Mouse (Mus musculus) testis, adult 2 months (tissue): ENCODE data around the gene E030018B13Rik. TPM values are rescaled to one million over a fixed set of nuclear protein-coding genes. Genes with fewer than 3 reads are reported as not detected.

Source experiments
- H3K27ac ChIP-seq: fragments of 200-500 bp; 2 replicates; pipeline ENCODE4 v1.5.1; 2012; ENCODE audit warnings: low read depth, low read length; ENCODE audit not compliant: control insufficient read depth, insufficient read depth
- H3K27me3 ChIP-seq: fragments of 200-500 bp; 2 replicates; pipeline ENCODE4 v1.6.1; 2012; ENCODE audit warnings: mild to moderate bottlenecking, low read length, moderate library complexity; ENCODE audit not compliant: control insufficient read depth, insufficient read depth
- H3K36me3 ChIP-seq: fragments of 200-500 bp; 2 replicates; pipeline ENCODE4 v1.6.1; 2012; ENCODE audit warnings: mild to moderate bottlenecking, low read length; ENCODE audit not compliant: control insufficient read depth, insufficient read depth
- H3K4me1 ChIP-seq: fragments of 200-500 bp; 2 replicates; pipeline ENCODE4 v1.6.1; 2012; ENCODE audit warnings: low read length; ENCODE audit not compliant: control insufficient read depth, insufficient read depth
- H3K4me3 ChIP-seq: fragments of 200-500 bp; 2 replicates; pipeline ENCODE4 v1.5.1; 2012; ENCODE audit warnings: low read depth, mild to moderate bottlenecking, low read length, moderate library complexity, mixed read lengths; ENCODE audit not compliant: control insufficient read depth
- CTCF ChIP-seq: fragments of 200-500 bp; IDR thresholded peaks from 2 replicates; pipeline ENCODE4 v1.5.1; 2012; ENCODE audit warnings: low read depth, mild to moderate bottlenecking, inconsistent platforms, low read length, moderate library complexity; ENCODE audit not compliant: control insufficient read depth, insufficient read depth, insufficient replicate concordance
- POLR2A ChIP-seq: fragments of 200-500 bp; IDR thresholded peaks from 2 replicates; pipeline ENCODE4 v1.6.1; 2012; ENCODE audit warnings: low read depth, mild to moderate bottlenecking, inconsistent platforms, low read length, moderate library complexity; ENCODE audit not compliant: control insufficient read depth
- polyA plus RNA-seq: library from polyadenylated mRNA; depleted of rRNA; stranded (reverse); fragments of >200 nt; gene quantifications from 2 replicates; pipeline ENCODE4 v1.2.3, GENCODE M21; 2012

E030018B13Rik gene
- polyA plus RNA-seq, 1 experiment, result not detected

DNA sequence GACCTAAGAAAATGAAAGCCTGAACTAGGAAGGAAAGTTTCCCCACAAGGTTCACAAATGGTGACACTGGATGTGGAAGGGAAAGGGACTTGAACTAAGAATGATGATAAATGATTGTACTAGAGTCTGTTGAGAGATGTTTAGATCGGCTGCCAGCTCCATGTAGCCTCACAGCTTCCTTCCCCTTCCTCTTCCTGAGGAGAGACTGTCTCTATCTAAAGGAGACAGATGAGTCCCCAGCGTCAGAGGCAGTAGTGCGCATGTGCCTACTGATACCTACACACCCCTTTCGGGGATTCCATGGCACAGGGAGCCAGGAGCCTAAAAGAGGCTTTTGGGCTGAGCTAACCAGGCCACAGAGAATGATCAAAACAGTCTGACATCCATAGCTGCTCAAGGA is 24.8 kb downstream of the E030018B13Rik start:
- Histone ChIP-seq H3K27me3 (no peaks in the 10 kb centered on the region), H3K4me3 (no peak overlapping the region), H3K4me1 (peaks cover 15% of the 10 kb centered on the region), H3K27ac (no peak overlapping the region), H3K36me3 (no peaks in the 10 kb centered on the region)
- TF ChIP-seq CTCF (no peak), POLR2A (no peak)

DNA sequence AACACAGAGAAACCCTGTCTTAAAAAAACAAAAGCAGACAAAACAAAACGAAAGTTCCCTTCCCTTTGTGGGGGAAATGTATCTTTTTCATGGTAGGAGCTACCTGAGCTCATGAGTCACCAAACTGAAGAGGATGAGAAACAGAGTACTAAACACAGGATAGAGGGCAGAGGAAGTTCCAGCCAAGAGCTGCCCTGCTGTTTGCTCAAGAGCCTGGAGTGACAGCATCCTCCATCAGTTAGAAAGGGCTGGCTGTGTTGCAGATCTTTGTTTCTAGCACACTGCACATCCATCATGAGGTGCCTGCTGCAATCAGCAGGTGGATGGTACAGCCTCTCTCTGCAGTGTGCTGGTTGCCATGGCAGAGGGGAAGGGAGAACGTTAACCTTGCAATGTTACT is 27.3 kb downstream of the E030018B13Rik start:
- TF ChIP-seq POLR2A (no peak), CTCF (no peak)
- Histone ChIP-seq H3K36me3 (no peaks in the 10 kb centered on the region), H3K27me3 (no peaks in the 10 kb centered on the region), H3K27ac (no peak overlapping the region), H3K4me1 (peaks cover 9% of the 10 kb centered on the region), H3K4me3 (no peak overlapping the region)

DNA sequence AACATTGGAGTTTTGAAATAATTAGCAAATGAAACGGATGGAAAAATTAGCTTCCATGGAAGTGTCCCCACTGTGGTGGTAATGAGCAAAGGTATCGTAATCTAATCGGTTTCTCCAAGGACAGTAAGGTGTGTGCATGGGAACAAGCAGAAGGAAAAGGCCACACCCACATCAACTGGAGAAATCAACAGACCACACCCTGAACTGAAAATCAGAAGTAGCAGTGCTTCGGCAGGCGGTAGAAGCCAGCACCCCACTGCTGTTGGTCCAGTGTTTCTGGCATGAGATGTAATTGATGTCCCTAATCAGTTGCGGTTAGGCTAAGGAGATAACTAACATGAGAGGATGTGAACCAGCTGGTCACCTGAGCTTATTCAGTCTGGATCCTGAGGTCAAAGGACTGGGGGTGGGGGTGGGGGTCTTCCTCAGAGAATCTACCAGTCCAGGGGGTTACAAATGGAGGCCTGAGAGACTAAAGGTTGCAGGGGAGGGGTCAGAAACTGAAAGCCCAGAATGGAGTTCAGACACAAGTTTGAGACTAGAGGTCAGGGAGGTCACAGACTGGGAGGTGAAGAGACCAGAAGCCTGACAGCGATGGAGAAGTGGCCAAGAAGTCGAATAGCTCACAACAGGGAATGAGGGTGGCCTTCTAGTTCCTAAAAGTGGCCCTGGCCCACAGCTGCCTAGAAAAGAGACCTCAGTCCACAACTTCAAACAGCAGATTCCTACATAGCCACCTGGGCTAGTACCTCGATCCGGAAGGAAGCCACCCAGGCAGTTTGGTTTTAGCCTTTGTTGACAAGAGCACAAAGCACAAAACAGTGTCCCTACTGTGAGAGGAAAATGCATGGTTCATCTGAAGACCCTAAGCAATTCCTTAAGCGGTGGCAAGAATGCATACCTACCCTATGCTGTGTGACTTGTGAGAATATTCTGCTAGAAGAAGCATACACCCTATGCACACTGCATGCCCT is 31.1 kb downstream of the E030018B13Rik start:
- Histone ChIP-seq H3K4me1 (no peaks in the 10 kb centered on the region), H3K27ac (no peak overlapping the region), H3K27me3 (no peaks in the 10 kb centered on the region), H3K36me3 (no peaks in the 10 kb centered on the region), H3K4me3 (no peak overlapping the region)
- TF ChIP-seq POLR2A (no peak), CTCF (no peak)

DNA sequence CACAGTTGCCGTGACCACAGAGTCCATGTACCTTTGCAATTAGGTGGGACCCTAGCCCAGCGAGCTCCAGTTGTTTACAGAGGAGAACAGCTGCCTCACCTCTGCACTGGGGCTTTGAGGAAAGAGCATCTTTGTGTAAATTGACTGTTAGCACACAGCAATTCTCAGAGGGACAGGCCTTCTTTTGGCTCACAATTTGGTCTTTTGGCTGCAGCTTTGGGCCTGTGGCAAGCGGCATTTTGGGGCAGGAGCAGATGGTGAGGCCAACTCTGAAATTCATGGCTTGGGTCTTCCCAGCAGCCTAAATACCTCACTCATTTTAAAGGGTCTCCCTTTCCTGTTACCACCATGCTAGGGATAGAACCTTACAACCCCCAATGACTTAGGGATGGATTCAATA is 32.5 kb downstream of the E030018B13Rik start:
- H3K27me3 ChIP-seq, result no peaks in the 10 kb centered on the region
- no peak overlapping the region for H3K27ac ChIP-seq
- TF ChIP-seq CTCF (no peak), POLR2A (no peak)
- no peak overlapping the region for H3K4me3 ChIP-seq
- H3K36me3 ChIP-seq, result no peaks in the 10 kb centered on the region
- H3K4me1 ChIP-seq, result no peaks in the 10 kb centered on the region

DNA sequence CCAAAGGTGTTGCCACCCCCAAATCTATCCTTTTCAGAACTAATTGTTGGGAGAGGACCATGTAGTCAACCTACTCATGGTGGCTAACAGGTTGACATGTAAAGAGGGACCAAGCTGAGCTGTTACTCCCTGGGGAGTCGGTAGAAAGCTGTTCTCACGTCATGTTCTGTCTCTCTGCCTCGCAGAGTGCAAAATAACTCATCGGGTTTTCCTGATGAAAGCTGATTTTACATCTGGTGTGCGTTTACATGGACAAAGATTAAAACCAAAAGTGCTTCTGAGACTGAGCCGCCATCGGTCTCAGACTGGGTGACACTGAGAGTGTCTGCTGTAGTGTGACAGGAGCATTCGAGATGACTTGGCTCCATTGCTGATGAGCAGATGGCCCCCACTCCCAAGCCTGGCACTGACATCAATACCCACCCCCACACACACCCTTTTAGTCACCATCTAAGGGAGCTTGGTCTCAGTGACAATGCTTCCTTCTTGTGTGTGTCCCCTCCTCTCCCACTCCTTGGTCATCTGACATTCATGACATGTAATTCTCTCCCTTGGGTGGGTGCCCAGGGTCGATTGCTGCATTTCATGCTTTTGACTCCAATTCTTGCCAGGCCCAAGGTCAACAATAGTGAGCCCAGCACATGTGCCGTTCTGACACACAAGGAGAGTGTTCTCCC is 34.4 kb downstream of the E030018B13Rik start:
- TF ChIP-seq POLR2A, result no peak
- no peak for TF ChIP-seq CTCF
- Histone ChIP-seq H3K36me3 (no peaks in the 10 kb centered on the region), H3K27ac (no peak overlapping the region), H3K4me3 (no peak overlapping the region), H3K27me3 (no peaks in the 10 kb centered on the region), H3K4me1 (no peaks in the 10 kb centered on the region)

GRCm38 (mm10) chr7:63952077-63952898 is 35.6 kb downstream of the E030018B13Rik start:
- TF ChIP-seq CTCF (no peak), POLR2A (no peak)
- Histone ChIP-seq H3K27ac (no peak overlapping the region), H3K36me3 (no peaks in the 10 kb centered on the region), H3K4me3 (no peak overlapping the region), H3K27me3 (no peaks in the 10 kb centered on the region), H3K4me1 (peaks cover 5% of the 10 kb centered on the region)
